ENCODE assay signal across 13 mouse cellular contexts in the genomic region with DNA sequence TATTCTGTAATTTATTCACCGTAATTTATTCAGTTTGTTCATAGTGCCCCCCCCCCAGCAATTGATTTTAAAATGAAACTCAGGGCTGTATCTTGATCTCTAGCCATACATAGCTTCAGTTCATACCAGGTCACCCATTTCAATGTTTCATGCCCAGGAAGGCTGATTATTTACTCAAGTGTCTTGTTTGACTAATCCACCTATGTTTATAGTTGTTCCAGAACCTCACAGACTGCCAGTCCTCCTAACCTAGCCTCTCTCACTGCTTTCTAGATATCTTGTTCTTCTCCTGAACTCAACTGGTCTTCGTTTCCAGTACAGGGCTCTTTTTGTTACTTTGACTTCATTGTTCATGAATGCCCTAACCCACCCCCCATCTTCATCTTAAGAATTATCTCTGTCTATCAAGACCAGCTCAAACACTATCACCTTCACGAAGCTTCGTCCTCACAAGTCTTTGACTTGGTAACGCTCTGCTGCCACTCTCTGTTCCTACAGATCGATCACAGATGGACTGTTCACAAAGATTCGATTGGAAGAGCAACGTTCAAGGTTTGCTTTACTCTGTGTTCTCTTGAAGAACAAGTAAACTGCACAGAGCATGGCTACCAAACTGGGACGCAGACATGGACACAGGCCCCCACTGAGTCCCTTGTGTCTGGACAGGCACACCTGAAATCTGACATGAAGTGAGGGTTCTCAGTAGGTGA. TPM values are rescaled to one million over a fixed set of nuclear protein-coding genes. Genes with fewer than 3 reads are reported as not detected.
DNase-seq lines count a peak whose midpoint lies in the region; ATAC-seq and TF ChIP-seq lines count a peak whose summit lies in the region.
"Had no signal": no experiment of that assay in that cellular context is flagged by ENCODE, and none has a peak within 500 bp of the region (broad histone marks: within the 10 kb centered on the region; RNA-seq: fewer than 3 reads in every experiment).

No protein-coding gene starts in this region.

- H3K27me3 ChIP-seq in heart, embryonic 13.5 days (replicated peaks): no peaks in the 10 kb centered on the region
- no peaks in the 10 kb centered on the region for H3K27me3 ChIP-seq in lung, embryonic 15.5 days
- no peaks in the 10 kb centered on the region for H3K27me3 ChIP-seq in MEL (ENCODE audit: control insufficient read depth in 1 of 2, insufficient read depth in 2 of 2, low read length in 2 of 2)
- no peaks in the 10 kb centered on the region for H3K27me3 ChIP-seq in liver, embryonic 12.5 days (replicated peaks)

- peak in 1 of 2 experiments; percentile 20; a peak in 1 of 4 replicates for TF ChIP-seq EP300 in MEL (IDR thresholded peaks at IDR 0.05; ENCODE audit: low read depth in 1 of 2, low read length in 2 of 2)

- no peak overlapping the region for H3K27ac ChIP-seq in heart, embryonic 13.5 days (replicated peaks)
- H3K27ac ChIP-seq in lung, embryonic 15.5 days: no peak overlapping the region
- no peak overlapping the region for H3K27ac ChIP-seq in MEL (ENCODE audit: control insufficient read depth, low read depth, low read length)
- H3K27ac ChIP-seq in liver, embryonic 12.5 days: no peak overlapping the region

- TF ChIP-seq RAD21 in MEL (IDR thresholded peaks at IDR 0.05; ENCODE audit: low read depth, low read length): no peak

- no peak overlapping the region for H3K9ac ChIP-seq in heart, embryonic 13.5 days
- no peak overlapping the region for H3K9ac ChIP-seq in lung, embryonic 15.5 days
- peak overlapping the region; percentile 29 for H3K9ac ChIP-seq in MEL (ENCODE audit: control insufficient read depth, low read depth, low read length, poor library complexity, severe bottlenecking)
- H3K9ac ChIP-seq in liver, embryonic 12.5 days: no peak overlapping the region

- H3K36me3 ChIP-seq in heart, embryonic 13.5 days: no peaks in the 10 kb centered on the region
- no peaks in the 10 kb centered on the region for H3K36me3 ChIP-seq in lung, embryonic 15.5 days
- peaks cover 4 to 9% of the 10 kb centered on the region in 2 experiments for H3K36me3 ChIP-seq in MEL (ENCODE audit: control insufficient read depth in 1 of 2, insufficient read depth in 2 of 2, low read length in 2 of 2)
- no peaks in the 10 kb centered on the region for H3K36me3 ChIP-seq in liver, embryonic 12.5 days

- H3K4me1 ChIP-seq in heart, embryonic 13.5 days: peaks cover 28% of the 10 kb centered on the region
- H3K4me1 ChIP-seq in lung, embryonic 15.5 days: peaks cover 12% of the 10 kb centered on the region
- H3K4me1 ChIP-seq in MEL (ENCODE audit: control insufficient read depth in 1 of 2, insufficient read depth in 2 of 2, low read length in 2 of 2): peaks cover 0 to 3% of the 10 kb centered on the region in 2 experiments; a peak in 3 of 4 replicates
- peaks cover 30% of the 10 kb centered on the region for H3K4me1 ChIP-seq in liver, embryonic 12.5 days

- H3K4me3 ChIP-seq in heart, embryonic 13.5 days: no peak overlapping the region
- no peak overlapping the region for H3K4me3 ChIP-seq in lung, embryonic 15.5 days
- H3K4me3 ChIP-seq in MEL (ENCODE audit: control insufficient read depth in 1 of 2, insufficient read depth in 1 of 2, low read depth in 2 of 2, low read length in 2 of 2): peak overlapping the region in 1 of 2 experiments; percentile 58; a peak in 2 of 4 replicates
- H3K4me3 ChIP-seq in liver, embryonic 12.5 days: no peak overlapping the region

- peak overlapping the region; percentile 74; the same call in 1 of the 2 replicates for H3K4me2 ChIP-seq in heart, embryonic 13.5 days
- peak overlapping the region; percentile 58; the same call in 1 of the 2 replicates for H3K4me2 ChIP-seq in lung, embryonic 15.5 days
- peak overlapping the region; percentile 95 for H3K4me2 ChIP-seq in liver, embryonic 12.5 days

- TF ChIP-seq POLR2A in MEL (IDR thresholded peaks at IDR 0.05; ENCODE audit: control insufficient read depth in 1 of 2, insufficient read depth in 1 of 2, low read depth in 1 of 2, low read length in 2 of 2, poor library complexity in 1 of 2): no peak

- DNase-seq in heart, adult 9 months (ENCODE audit: low spot score in 2 of 2): no peak
- DNase-seq in lung, postnatal 4 days: no peak
- DNase-seq in MEL (ENCODE audit: low read depth, low spot score): no peak
- DNase-seq in spleen, postnatal 10 days (ENCODE audit: low spot score in 2 of 2): no peak
- DNase-seq in kidney, postnatal 14 days: no peak
- DNase-seq: kidney, adult 8-10 months; right cerebral cortex, postnatal 4 days had no signal

- WGBS in heart, embryonic 13.5 days: 90% methylated on average over 9 of the region's 9 CpGs
- 90% methylated on average over 9 of the region's 9 CpGs for WGBS in lung, embryonic 15.5 days
- 86% methylated on average over 9 of the region's 9 CpGs for WGBS in liver, embryonic 12.5 days (ENCODE audit: insufficient replicate concordance)

- ATAC-seq in heart, embryonic 13.5 days (ENCODE audit: extremely low read depth, insufficient number of reproducible peaks, low FRiP score, low TSS enrichment): no peak
- no peak for ATAC-seq in lung, embryonic 15.5 days (ENCODE audit: borderline replicate concordance, extremely low read depth, low FRiP score, low TSS enrichment)
- ATAC-seq in liver, embryonic 12.5 days: no peak

- no peak for TF ChIP-seq CTCF in MEL (IDR thresholded peaks at IDR 0.05 in 2 of 3, conservative IDR thresholded peaks at IDR 0.05 in 1 of 3; ENCODE audit: control insufficient read depth in 1 of 3, insufficient read depth in 1 of 3, low read depth in 2 of 3, low read length in 3 of 3, poor library complexity in 1 of 3, severe bottlenecking in 1 of 3)

- no peaks in the 10 kb centered on the region for H3K9me3 ChIP-seq in heart, embryonic 13.5 days
- H3K9me3 ChIP-seq in lung, embryonic 15.5 days: no peaks in the 10 kb centered on the region
- H3K9me3 ChIP-seq in MEL (replicated peaks; ENCODE audit: insufficient read depth, low read length): no peaks in the 10 kb centered on the region
- H3K9me3 ChIP-seq in liver, embryonic 12.5 days (replicated peaks): no peaks in the 10 kb centered on the region

- peaks cover 31% of the 10 kb centered on the region for H3K79me2 ChIP-seq in MEL (ENCODE audit: control insufficient read depth, insufficient read depth, low read length, poor library complexity)

TF ChIP-seq in MEL, 35 proteins besides CTCF, POLR2A, EP300 and RAD21:
- TF ChIP-seq BHLHE40 (IDR thresholded peaks at IDR 0.05; ENCODE audit: borderline replicate concordance, low read depth, low read length) (no peak), MXI1 (IDR thresholded peaks at IDR 0.05; ENCODE audit: low read depth, low read length) (no peak), MAFK (IDR thresholded peaks at IDR 0.05; ENCODE audit: borderline replicate concordance, low read depth, low read length) (no peak), JUND (IDR thresholded peaks at IDR 0.05; ENCODE audit: low read depth, low read length) (no peak), HCFC1 (IDR thresholded peaks at IDR 0.05; ENCODE audit: low read depth, low read length) (no peak), KAT2A (conservative IDR thresholded peaks at IDR 0.05; ENCODE audit: low read depth, low read length) (no peak)

RNA-seq across cellular contexts. Expression of a gene that starts 24.0 kb away (rescaled TPM):
- 98.0 and 98.2 TPM in 2 replicates for polyA plus RNA-seq in heart, embryonic 13.5 days (2015; fragmentation: Nextera tagmentation; extraction: Ambion mirVana)
- polyA plus RNA-seq in lung, embryonic 15.5 days (2015; fragmentation: Nextera tagmentation; extraction: Ambion mirVana): 116 and 127 TPM in 2 replicates
- 158 and 167 TPM in 2 replicates for total RNA-seq in MEL (2012; rRNA removed)
- polyA plus RNA-seq in MEL (2012; ENCODE audit: insufficient read depth in 1 of 2, insufficient read length in 2 of 2, low read depth in 1 of 2, low replicate concordance in 2 of 2, missing spikeins in 1 of 2): 100 to 1,000 TPM in 1 of 2 experiments, not detected in 1; 161 TPM
- 89.6 and 93.3 TPM in 2 replicates for polyA plus RNA-seq in liver, embryonic 12.5 days (2016; fragmentation: Nextera tagmentation; extraction: Ambion mirVana)

RNA-seq across cellular contexts. Expression of a gene that starts 25.0 kb away (rescaled TPM):
- 26.9 and 28.1 TPM in 2 replicates for polyA plus RNA-seq in heart, embryonic 13.5 days (2015; fragmentation: Nextera tagmentation; extraction: Ambion mirVana)
- polyA plus RNA-seq in lung, embryonic 15.5 days (2015; fragmentation: Nextera tagmentation; extraction: Ambion mirVana): 0.38 and 0.50 TPM in 2 replicates
- total RNA-seq in MEL (2012; rRNA removed): not detected in 2 replicates
- polyA plus RNA-seq in MEL (2012; ENCODE audit: insufficient read depth in 1 of 2, insufficient read length in 2 of 2, low read depth in 1 of 2, low replicate concordance in 2 of 2, missing spikeins in 1 of 2): under 1 TPM in 1 of 2 experiments, not detected in 1; 0.14 TPM
- not detected in 2 replicates for polyA plus RNA-seq in liver, embryonic 12.5 days (2016; fragmentation: Nextera tagmentation; extraction: Ambion mirVana)
- total RNA-seq: adrenal gland, postnatal 14 days had no signal
- polyA plus RNA-seq: forebrain, embryonic 14.5 days; hindbrain, embryonic 16.5 days had no signal

Comparison
In these comparisons a context has a peak if more than half of its experiments do, and no peak if none do; other contexts are left out.
1. RNA of a gene that starts 25.0 kb away (polyA plus RNA-seq): 26.9 to 28.1 TPM in heart, embryonic 13.5 days; 0.38 to 0.50 TPM in lung, embryonic 15.5 days, 0.14 TPM in MEL and not detected in liver, embryonic 12.5 days; every median in the first group is over 10 times any median in the second.
2. Peak in every context shown above with its lines, with median percentiles within 50 percentile points of each other: H3K4me2 ChIP-seq.